Mouse (Mus musculus): ENCODE data around the gene Thpo. TPM values are rescaled to one million over a fixed set of nuclear protein-coding genes. Genes with fewer than 3 reads are reported as not detected.

Thpo gene
- polyA plus RNA-seq, 1 experiment from 2014 or later, result 8.9 TPM

DNA sequence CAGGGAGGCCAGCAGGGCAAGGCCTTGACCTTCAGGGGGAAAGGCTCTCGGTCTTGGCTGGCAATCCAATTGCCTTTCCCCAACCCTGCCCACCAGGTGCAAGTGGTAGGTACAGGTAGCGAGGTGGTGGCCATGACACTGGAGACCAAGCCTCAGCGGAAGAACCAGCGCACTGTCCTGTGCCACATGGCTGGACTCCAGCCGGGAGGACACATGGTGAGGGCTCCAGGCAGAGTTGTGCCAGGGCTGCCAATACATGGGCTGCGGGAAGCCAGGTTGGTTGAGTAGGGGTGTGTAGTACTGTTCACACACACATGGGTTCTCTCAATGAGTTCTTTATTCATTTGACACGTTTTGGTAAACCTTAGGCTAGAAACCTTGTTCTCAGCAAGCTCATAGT, 1.9 kb upstream of the Thpo start:
- WGBS (ENCODE audit: insufficient replicate concordance), result 75% methylated on average over 7 of the region's 7 CpGs
- ATAC-seq, result no peak
- no peak overlapping the region for H3K4me3 ChIP-seq (ENCODE audit: low read depth, low read length)
- no peak overlapping the region for H3K9ac ChIP-seq (replicated peaks)
- H3K27me3 ChIP-seq (ENCODE audit: insufficient read depth, low read length), result peaks cover 48% of the 10 kb centered on the region
- DNase-seq, result no peak
- peaks cover 13% of the 10 kb centered on the region for H3K4me1 ChIP-seq (ENCODE audit: insufficient read depth)
- H3K4me2 ChIP-seq (ENCODE audit: low read depth, low read length), result no peak overlapping the region
- TF ChIP-seq EP300 (IDR thresholded peaks at IDR 0.05; ENCODE audit: low read depth), result no peak
- no peak for TF ChIP-seq CTCF (IDR thresholded peaks at IDR 0.05; ENCODE audit: low read depth)
- H3K9me3 ChIP-seq (ENCODE audit: low read length), result no peaks in the 10 kb centered on the region
- H3K27ac ChIP-seq (ENCODE audit: low read depth), result no peak overlapping the region
- no peaks in the 10 kb centered on the region for H3K36me3 ChIP-seq (replicated peaks; ENCODE audit: insufficient read depth, low read length)

DNA sequence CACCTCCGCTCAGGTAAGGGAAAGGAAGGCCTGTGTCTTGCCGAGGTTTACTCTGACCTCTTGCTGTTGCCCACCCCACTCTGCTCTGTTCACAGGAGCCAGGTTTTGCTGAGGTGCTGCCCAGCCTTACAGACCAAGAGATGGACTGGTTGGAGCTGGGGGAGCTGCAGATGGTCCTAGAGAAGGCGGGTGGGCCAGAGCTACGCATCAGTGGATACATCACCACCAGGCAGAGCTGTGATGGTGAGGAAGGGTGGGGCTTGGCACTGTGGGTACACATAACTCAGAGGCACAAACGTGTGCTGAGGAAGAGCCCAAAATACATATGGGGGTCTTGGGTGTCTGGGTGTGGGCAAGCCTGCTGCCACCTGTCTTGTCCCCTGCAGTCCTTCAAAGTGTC, 1.3 kb upstream of the Thpo start:
- H3K9me3 ChIP-seq (ENCODE audit: low read length), result no peaks in the 10 kb centered on the region
- H3K27ac ChIP-seq (ENCODE audit: low read depth), result no peak overlapping the region
- no peak for TF ChIP-seq EP300 (IDR thresholded peaks at IDR 0.05; ENCODE audit: low read depth)
- no peak for TF ChIP-seq CTCF (IDR thresholded peaks at IDR 0.05; ENCODE audit: low read depth)
- H3K4me1 ChIP-seq (ENCODE audit: insufficient read depth), result peaks cover 16% of the 10 kb centered on the region
- no peak overlapping the region for H3K4me3 ChIP-seq (ENCODE audit: low read depth, low read length)
- H3K27me3 ChIP-seq (ENCODE audit: insufficient read depth, low read length), result peaks cover 48% of the 10 kb centered on the region
- no peak for ATAC-seq
- no peaks in the 10 kb centered on the region for H3K36me3 ChIP-seq (replicated peaks; ENCODE audit: insufficient read depth, low read length)
- 63% methylated on average over 5 of the region's 5 CpGs for whole genome bisulfite sequencing (ENCODE audit: insufficient replicate concordance)
- H3K9ac ChIP-seq (replicated peaks), result no peak overlapping the region
- DNase-seq, result no peak
- no peak overlapping the region for H3K4me2 ChIP-seq (ENCODE audit: low read depth, low read length)

DNA sequence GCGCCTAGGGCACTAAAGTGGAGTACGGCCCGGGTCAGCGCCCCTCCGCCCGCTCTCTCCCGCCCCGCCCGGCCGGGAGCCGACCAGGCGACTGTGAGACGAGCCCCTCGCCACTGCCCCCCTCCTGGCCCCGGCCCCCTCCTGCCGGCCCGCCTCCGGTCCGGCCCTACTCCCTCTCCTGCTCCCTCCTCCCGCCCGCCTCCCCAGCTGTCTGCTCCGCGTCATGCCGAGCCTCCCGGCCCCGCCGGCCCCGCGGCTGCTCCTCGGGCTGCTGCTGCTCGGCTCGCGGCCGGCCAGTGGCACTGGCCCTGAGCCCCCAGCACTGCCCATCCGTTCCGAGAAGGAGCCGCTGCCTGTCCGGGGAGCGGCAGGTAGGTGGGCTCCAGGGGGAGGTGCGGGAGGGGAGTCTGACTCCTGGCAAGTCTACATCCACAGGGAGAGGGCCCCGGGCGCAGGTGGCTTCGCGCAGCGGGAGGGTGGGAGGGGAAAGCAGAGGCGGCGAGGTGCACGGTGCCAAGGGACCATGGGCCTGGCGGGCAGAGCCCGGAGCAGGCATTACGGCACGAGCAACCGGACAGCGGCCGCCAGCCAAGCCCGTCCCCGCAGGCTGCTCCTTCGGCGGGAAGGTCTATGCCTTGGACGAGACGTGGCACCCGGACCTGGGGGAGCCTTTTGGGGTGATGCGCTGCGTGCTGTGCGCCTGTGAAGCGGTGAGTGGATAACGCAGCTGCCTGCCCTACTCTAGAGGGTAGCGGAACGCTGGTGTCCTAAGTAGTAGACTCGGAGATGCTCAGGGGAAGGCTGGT, 1.2 kb downstream of the Thpo start, which contains the start of gene Chrd:
Chrd (plus strand) TSS at position 203 of the 806 bp plus-strand sequence.
- no peak for TF ChIP-seq CTCF (IDR thresholded peaks at IDR 0.05; ENCODE audit: low read depth)
- TF ChIP-seq EP300 (IDR thresholded peaks at IDR 0.05; ENCODE audit: low read depth), result no peak
- Histone ChIP-seq H3K9me3 (ENCODE audit: low read length) (no peaks in the 10 kb centered on the region), H3K27me3 (ENCODE audit: insufficient read depth, low read length) (peaks cover 48% of the 10 kb centered on the region), H3K4me1 (ENCODE audit: insufficient read depth) (peaks cover 22% of the 10 kb centered on the region), H3K36me3 (replicated peaks; ENCODE audit: insufficient read depth, low read length) (no peaks in the 10 kb centered on the region), H3K4me2 (ENCODE audit: low read depth, low read length) (peak within 1 kb of the TSS; percentile 92), H3K4me3 (ENCODE audit: low read depth, low read length) (peak within 1 kb of the TSS; percentile 58), H3K27ac (ENCODE audit: low read depth) (peak within 1 kb of the TSS; percentile 66), H3K9ac (replicated peaks) (peak within 1 kb of the TSS; percentile 60)
- ATAC-seq (peak; percentile 37; the same call in 1 of the 2 replicates), DNase-seq (peak; percentile 61)
- WGBS (ENCODE audit: insufficient replicate concordance), result 2% methylated on average over 39 of the region's 70 CpGs

DNA sequence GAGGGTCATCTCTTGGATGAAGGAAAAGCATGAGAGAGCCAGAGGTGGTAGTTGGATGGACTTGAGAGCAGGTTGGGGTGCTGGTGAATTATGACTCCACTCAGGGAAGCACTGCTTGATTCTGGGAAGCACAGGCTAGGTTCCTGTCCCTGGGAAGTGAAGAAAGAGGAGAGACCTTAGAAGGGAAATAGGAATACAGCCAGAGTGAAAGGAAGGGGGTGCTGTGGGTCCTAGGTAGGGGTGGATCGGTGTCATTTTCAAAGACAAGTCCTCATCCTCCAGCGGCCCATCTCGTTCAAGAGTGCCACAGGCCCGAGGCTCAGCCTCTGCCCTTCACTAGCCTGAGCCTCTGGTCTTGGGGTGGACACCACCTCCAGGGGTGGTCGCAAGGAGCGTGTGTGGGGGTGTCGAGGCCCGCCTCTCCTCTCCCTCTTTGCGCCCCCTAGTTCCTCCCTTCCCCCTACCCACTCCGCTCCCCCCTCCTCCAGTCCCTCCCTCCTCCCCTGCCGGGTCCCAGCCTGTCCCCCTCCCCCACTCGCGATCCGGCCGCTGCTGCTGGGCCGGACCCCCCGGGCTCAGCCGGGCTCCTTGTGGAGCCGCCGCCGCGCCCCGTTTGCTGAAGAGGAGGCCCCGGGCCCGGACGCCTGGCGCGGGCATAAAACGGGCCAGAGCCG, 1.9 kb downstream of the Thpo start:
- H3K4me3 ChIP-seq (ENCODE audit: low read depth, low read length), result peak overlapping the region; percentile 58
- H3K9ac ChIP-seq (replicated peaks), result peak overlapping the region; percentile 60
- H3K4me2 ChIP-seq (ENCODE audit: low read depth, low read length), result peak overlapping the region; percentile 92
- H3K4me1 ChIP-seq (ENCODE audit: insufficient read depth), result peaks cover 23% of the 10 kb centered on the region
- no peaks in the 10 kb centered on the region for H3K36me3 ChIP-seq (replicated peaks; ENCODE audit: insufficient read depth, low read length)
- ATAC-seq (0 out of 2 replicates have a peak, but pooled peaks have one; percentile 1), DNase-seq (no peak)
- peaks cover 48% of the 10 kb centered on the region for H3K27me3 ChIP-seq (ENCODE audit: insufficient read depth, low read length)
- TF ChIP-seq EP300 (IDR thresholded peaks at IDR 0.05; ENCODE audit: low read depth), result no peak
- no peak for TF ChIP-seq CTCF (IDR thresholded peaks at IDR 0.05; ENCODE audit: low read depth)
- no peaks in the 10 kb centered on the region for H3K9me3 ChIP-seq (ENCODE audit: low read length)
- 4% methylated on average over 19 of the region's 30 CpGs for WGBS (ENCODE audit: insufficient replicate concordance)
- peak overlapping the region; percentile 66 for H3K27ac ChIP-seq (ENCODE audit: low read depth)

DNA sequence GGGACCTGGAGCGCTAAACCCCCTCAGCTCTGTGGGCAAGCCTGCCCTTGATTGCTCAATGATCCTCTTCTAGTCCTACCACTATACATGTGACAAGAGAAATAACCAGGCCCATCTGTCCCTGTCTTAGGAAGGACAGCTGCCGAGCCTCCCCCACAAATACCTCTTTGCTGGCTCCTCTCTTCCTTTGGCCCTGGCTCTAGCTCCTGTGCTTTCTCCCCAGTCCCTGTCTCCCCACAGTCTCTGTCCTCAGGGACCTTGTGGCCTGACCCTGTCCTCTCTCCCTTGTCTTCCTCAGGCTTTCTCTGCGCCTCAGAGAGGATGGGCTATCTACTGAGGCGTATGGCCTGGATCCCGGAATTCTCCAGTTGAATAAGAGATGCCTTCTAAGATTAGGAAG, 2.6 kb downstream of the Thpo start:
- 59% methylated on average over 5 of the region's 5 CpGs for WGBS (ENCODE audit: insufficient replicate concordance)
- no peak for ATAC-seq
- Histone ChIP-seq H3K27ac (ENCODE audit: low read depth) (no peak overlapping the region), H3K4me3 (ENCODE audit: low read depth, low read length) (no peak overlapping the region), H3K36me3 (replicated peaks; ENCODE audit: insufficient read depth, low read length) (no peaks in the 10 kb centered on the region), H3K9me3 (ENCODE audit: low read length) (no peaks in the 10 kb centered on the region), H3K27me3 (ENCODE audit: insufficient read depth, low read length) (peaks cover 46% of the 10 kb centered on the region), H3K4me1 (ENCODE audit: insufficient read depth) (peaks cover 23% of the 10 kb centered on the region), H3K4me2 (ENCODE audit: low read depth, low read length) (no peak overlapping the region), H3K9ac (replicated peaks) (no peak overlapping the region)
- TF ChIP-seq CTCF (IDR thresholded peaks at IDR 0.05; ENCODE audit: low read depth), result no peak
- no peak for TF ChIP-seq EP300 (IDR thresholded peaks at IDR 0.05; ENCODE audit: low read depth)
- DNase-seq, result no peak

DNA sequence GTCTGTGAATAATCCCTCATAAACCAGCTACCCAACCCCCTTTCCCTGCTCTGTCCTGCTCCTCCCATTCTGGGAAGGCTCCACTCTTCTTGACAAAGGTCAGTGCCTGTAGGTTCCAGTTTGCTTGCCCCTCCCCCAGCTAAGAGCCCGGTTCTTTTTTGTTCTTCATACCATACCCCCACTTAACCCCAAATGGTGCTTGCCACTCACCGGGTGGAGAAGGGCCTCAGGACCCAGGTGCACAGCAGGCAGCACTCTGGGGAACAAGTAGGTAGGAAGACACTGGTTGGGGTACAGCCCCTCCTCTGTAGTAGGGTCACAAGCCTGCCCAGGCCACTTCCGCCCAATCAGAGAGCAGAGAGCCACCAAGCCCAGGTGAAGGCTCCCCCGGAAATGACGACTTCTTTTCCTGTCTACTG, 4.0 kb downstream of the Thpo start:
- TF ChIP-seq EP300 (IDR thresholded peaks at IDR 0.05; ENCODE audit: low read depth) (peak; percentile 63; the same call in 1 of the 2 replicates), CTCF (IDR thresholded peaks at IDR 0.05; ENCODE audit: low read depth) (no peak)
- Histone ChIP-seq H3K27ac (ENCODE audit: low read depth) (peak overlapping the region; percentile 91), H3K9me3 (ENCODE audit: low read length) (no peaks in the 10 kb centered on the region), H3K36me3 (replicated peaks; ENCODE audit: insufficient read depth, low read length) (no peaks in the 10 kb centered on the region; the same call in none of the 2 replicates), H3K4me2 (ENCODE audit: low read depth, low read length) (peak overlapping the region; percentile 61), H3K4me1 (ENCODE audit: insufficient read depth) (peaks cover 23% of the 10 kb centered on the region), H3K4me3 (ENCODE audit: low read depth, low read length) (peak overlapping the region; percentile 38), H3K9ac (replicated peaks) (no peak overlapping the region), H3K27me3 (ENCODE audit: insufficient read depth, low read length) (peaks cover 41% of the 10 kb centered on the region)
- peak; percentile 64 for DNase-seq
- peak; percentile 92 for ATAC-seq
- WGBS (ENCODE audit: insufficient replicate concordance), result 26% methylated on average over 5 of the region's 5 CpGs

All from liver, postnatal 0 days (tissue).